Mouse (Mus musculus) megakaryocyte progenitor cell, adult 5-6 weeks (primary cell): Measurements from ENCODE around the gene Trp53bp1. TPM values are rescaled to one million over a fixed set of nuclear protein-coding genes. Genes with fewer than 3 reads are reported as not detected.

Experiments used
- ATAC-seq: replicated peaks from 2 replicates; pipeline ENCODE4 v1.8.0; 2016; ENCODE audit warnings: mild to moderate bottlenecking, moderate TSS enrichment, inconsistent platforms; ENCODE audit not compliant: poor library complexity
- total RNA-seq, 2 experiments: library from RNA; stranded (forward) in 1 of 2; stranded (reverse) in 1 of 2; fragments of 157-497, 149-512 nt in 1 of 2; fragments of 200-1000 nt in 1 of 2; gene quantifications; 2 replicates each; pipeline versions ENCODE4 v1.2.3 to v1.2.4; 2015 to 2017

Gene Trp53bp1
- total RNA-seq (2015) = 17.9 and 21.5 TPM in 2 replicates
- total RNA-seq (2017) = 35.9 and 36.2 TPM in 2 replicates

GRCm38 (mm10) chr2:121271236-121271927 lies at the start of gene Trp53bp1:
TSS of gene Trp53bp1 (minus strand) at chr2:121271407.
- ATAC-seq = peak; percentile 100

- peak; percentile 77 for ATAC-seq
These were observed 45.1 kb upstream of the Trp53bp1 start for GRCm38 (mm10) chr2:121316278-121316677.

DNA sequence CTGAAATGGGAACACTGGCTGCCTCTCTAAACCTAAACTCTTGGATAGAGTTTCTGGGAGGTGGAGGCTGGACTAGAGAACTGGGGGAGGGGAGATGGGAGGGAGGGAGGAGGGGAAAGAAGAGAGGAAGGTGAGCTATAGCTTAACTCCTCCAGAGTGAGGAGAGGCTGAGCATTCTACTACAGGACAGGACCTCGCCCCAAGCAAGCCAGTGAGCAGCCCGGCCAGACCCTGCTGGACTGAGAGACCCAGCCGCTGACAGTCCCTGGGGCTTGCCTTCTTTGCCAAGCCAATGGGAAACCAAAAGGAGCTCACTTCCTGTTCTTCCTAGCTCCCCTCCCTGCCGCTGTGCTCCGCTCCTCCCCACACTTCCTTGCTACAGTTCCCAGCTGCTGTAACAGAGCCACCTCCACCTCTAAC lies 37.8 kb upstream of the Trp53bp1 start:
- peak; percentile 58; the same call in 1 of the 2 replicates for ATAC-seq

DNA sequence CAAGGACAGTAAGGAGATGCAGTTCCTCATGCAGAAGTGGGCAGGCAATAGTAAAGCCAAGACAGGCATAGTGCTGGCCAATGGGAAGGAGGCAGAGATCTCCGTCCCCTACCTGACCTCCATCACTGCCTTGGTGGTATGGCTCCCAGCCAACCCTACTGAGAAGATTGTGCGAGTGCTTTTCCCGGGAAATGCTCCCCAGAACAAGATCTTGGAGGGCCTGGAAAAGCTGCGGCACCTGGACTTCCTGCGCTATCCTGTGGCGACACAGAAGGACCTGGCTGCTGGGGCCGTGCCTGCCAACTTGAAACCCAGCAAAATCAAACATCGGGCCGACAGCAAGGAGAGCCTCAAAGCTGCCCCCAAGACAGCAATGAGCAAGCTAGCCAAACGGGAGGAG lies 28.8 kb upstream of the Trp53bp1 start:
- ATAC-seq = no peak

DNA sequence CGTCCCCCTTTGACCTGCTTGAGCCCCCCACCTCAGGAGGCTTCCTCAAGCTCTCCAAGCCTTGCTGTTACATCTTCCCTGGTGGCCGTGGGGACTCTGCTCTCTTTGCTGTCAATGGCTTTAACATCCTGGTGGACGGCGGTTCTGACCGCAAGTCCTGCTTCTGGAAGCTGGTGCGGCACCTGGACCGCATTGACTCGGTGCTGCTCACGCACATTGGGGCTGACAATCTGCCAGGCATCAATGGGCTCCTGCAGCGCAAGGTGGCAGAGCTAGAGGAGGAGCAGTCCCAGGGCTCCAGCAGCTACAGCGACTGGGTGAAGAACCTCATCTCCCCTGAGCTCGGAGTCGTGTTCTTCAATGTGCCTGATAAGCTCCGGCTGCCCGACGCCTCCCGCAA lies 28.3 kb upstream of the Trp53bp1 start:
- ATAC-seq = no peak

- ATAC-seq = no peak
These were observed 26.9 kb upstream of the Trp53bp1 start for GRCm38 (mm10) chr2:121298131-121298530.

GRCm38 (mm10) chr2:121297701-121298100 lies 26.5 kb upstream of the Trp53bp1 start:
- no peak for ATAC-seq

GRCm38 (mm10) chr2:121296754-121297231 lies 25.6 kb upstream of the Trp53bp1 start:
- no peak for ATAC-seq

GRCm38 (mm10) chr2:121295608-121296571 lies 24.7 kb upstream of the Trp53bp1 start:
- ATAC-seq = no peak

- no peak for ATAC-seq
These were observed 23.8 kb upstream of the Trp53bp1 start for GRCm38 (mm10) chr2:121294753-121295607.

DNA sequence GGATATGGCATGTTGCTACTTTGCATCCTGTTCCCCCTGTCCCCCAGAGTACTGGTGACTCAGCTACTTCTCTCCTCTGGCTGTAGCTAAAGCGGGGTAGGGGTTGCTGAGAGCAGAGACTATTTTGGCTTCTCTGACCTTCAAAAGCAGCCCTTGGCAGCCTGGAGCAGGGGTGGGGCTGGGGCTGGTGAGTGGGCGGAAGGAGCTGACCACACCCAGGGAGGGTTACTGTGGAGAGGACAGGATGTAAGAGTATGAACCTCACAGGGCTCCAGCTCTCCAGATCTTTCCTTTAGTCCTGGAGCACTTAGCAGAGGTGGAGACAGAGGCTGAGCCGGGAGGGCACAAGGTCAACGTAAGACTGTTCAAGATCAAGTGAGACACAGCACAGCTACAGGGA lies 23.0 kb upstream of the Trp53bp1 start:
- no peak for ATAC-seq

DNA sequence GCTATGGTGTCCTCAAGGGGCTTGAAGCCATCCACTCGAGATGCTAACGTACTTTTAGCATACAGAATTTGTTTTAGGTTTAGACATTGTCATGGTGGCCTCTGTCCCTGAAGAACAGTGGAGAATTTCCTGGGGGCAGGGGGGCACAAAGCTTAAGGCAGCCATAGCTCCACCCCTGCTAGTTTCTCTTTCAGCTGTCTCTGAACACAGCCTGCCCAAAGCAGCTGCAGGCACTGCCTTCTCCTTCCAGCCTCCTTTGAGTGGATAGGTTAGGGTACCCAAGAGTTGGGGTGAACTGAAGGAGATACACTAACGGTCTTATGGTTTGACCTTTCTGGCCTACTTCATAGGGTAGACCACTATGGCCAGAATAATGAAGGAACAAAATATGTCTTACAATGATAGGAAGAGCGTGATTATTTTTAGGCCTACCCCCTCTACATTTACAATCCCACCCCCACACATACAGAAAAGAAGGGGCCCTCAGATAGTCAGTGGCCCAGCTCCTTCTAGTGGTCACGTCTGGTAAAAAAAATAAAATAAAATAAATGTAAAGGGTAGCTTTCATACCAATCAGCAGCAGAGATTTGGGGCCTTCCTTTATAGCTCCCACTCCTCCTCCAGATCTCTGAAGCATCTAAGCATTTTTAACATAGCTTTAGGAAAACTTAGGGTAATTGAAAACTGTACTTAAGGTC lies 21.3 kb upstream of the Trp53bp1 start:
- ATAC-seq = no peak

GRCm38 (mm10) chr2:121289730-121290540 lies 18.7 kb upstream of the Trp53bp1 start:
- ATAC-seq = no peak

- ATAC-seq = peak; percentile 98
These were observed 17.9 kb upstream of the Trp53bp1 start, which contains the start of gene Map1a for GRCm38 (mm10) chr2:121288901-121289729. TSS of gene Map1a (plus strand) at chr2:121289600.

- no peak for ATAC-seq
These were observed 16.6 kb upstream of the Trp53bp1 start for GRCm38 (mm10) chr2:121287850-121288249.

DNA sequence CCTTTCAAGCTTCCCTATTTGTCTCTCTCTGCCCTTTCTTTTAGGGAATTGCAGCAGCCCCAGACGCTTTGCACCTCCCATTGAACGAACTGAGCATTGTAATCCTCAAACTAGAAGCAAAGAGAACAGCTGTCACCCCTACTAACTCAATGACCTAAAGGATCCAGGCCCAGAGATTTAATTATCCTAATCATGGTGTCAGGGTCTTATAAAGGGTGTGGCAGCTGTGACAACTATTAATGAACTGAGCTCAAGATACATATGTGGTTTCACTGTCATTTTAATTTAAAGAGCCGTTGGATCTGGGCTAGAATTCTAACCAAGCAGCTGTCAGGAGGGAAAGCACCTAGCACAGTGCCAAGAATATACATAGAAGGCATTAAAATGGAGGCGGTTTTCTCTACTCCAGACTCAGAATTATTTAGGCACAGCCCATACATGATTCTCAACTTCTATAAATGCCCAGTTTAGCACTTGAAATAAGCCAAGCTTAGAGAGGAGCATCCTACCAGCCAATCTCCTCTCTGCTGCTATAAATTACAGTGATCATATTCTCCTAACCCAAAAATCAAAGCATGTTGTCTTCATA lies 815 bp upstream of the Trp53bp1 start:
- ATAC-seq = no peak

DNA sequence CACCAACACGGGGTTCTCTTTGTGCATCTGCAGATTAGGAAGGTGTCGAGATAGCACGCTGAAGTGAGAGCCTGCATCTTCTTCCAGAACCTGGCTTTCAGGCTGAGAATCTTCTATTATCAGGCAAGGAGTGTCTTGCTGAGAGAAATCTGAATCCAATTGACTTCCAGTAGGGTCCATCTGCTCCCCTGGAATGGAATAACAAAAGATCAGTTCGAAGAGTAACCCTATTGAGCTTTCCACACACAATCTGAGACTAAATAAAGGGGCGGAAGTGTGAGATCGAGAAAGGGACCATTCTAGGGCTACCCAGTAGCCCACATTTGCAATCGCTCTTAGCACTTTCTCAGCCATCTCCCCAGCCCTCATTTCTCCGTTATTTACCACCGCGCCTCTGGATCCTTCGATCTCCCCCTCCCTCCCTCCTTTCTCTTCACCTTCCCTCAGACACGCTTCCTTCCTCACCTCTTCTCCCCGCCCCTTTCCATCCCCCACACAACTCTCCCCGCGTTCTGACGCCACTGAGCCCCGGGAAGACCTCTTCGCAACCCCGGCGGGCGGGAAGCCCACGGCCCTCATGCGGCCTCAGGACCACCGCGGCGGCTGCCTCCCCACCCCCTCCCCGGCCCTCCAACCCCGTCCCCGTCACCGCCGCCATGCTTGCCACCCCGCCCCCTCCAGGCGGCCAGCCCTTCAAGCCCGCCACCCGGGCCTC lies 529 bp downstream of the Trp53bp1 start:
- ATAC-seq = 0 out of 2 replicates have a peak, but pooled peaks have one; percentile 12
